Mouse (Mus musculus) midbrain, embryonic 12.5 days (tissue): ENCODE results near the gene Rnf208. TPM values are rescaled to one million over a fixed set of nuclear protein-coding genes. Genes with fewer than 3 reads are reported as not detected.
A peak's percentile ranks its signal among the peaks of the same experiment; 100 is the strongest.

Source experiments
- ATAC-seq: fragments of 200-750 bp; cut with Nextera tagmentation; 2 replicates; pipeline ENCODE4 v1.8.0; 2017; ENCODE audit warnings: low read depth, moderate TSS enrichment, moderate library complexity; ENCODE audit not compliant: low FRiP score
- H3K27ac ChIP-seq: fragments of 300-500 bp; sonication (generic); replicated peaks from 2 replicates; pipeline ENCODE4 v1.5.1; 2016; ENCODE audit warnings: mild to moderate bottlenecking
- H3K27me3 ChIP-seq: fragments of 300-500 bp; sonication (generic); 2 replicates; pipeline ENCODE4 v1.6.1; 2016; ENCODE audit warnings: mild to moderate bottlenecking
- H3K36me3 ChIP-seq: fragments of 300-500 bp; sonication (generic); 2 replicates; pipeline ENCODE4 v1.6.1; 2016
- H3K4me1 ChIP-seq: fragments of 300-500 bp; sonication (generic); 2 replicates; pipeline ENCODE4 v1.6.1; 2016
- H3K4me2 ChIP-seq: fragments of 300-500 bp; sonication (generic); replicated peaks from 2 replicates; pipeline ENCODE4 v1.6.1; 2016; ENCODE audit warnings: mild to moderate bottlenecking, moderate library complexity
- H3K4me3 ChIP-seq: fragments of 300-500 bp; sonication (generic); 2 replicates; pipeline ENCODE4 v1.5.1; 2016; ENCODE audit warnings: mild to moderate bottlenecking
- H3K9ac ChIP-seq: fragments of 300-500 bp; sonication (generic); replicated peaks from 2 replicates; pipeline ENCODE4 v1.6.1; 2016; ENCODE audit warnings: mild to moderate bottlenecking, moderate library complexity
- H3K9me3 ChIP-seq: fragments of 300-500 bp; sonication (generic); 2 replicates; pipeline ENCODE4 v1.6.1; 2016; ENCODE audit warnings: mild to moderate bottlenecking
- WGBS: fragments of 180-500 bp; shearing (Covaris S2); methylation state at CpG from one replicate; pipeline ENCODE4 v1.1.7; 2016; 5-methylcytosine and 5-hydroxymethylcytosine counted together
- polyA plus RNA-seq: library from polyadenylated mRNA; unstranded; fragments of >200 nt; fragmentation: Nextera tagmentation; extraction: Ambion mirVana; gene quantifications from 2 replicates; pipeline ENCODE4 v1.2.1, GENCODE M21; 2016

Rnf208 gene
- 31.9 and 35.3 TPM in 2 replicates for polyA plus RNA-seq

- Histone ChIP-seq H3K4me3 (peak within 1 kb of the TSS; percentile 68), H3K36me3 (peaks cover 21% of the 10 kb centered on the region; the same call in 1 of the 2 replicates), H3K4me2 (peak within 1 kb of the TSS; percentile 94), H3K9ac (peak within 1 kb of the TSS; percentile 83), H3K27ac (peak within 1 kb of the TSS; percentile 42; the same call in 1 of the 2 replicates), H3K27me3 (peaks cover 37% of the 10 kb centered on the region), H3K9me3 (no peaks in the 10 kb centered on the region), H3K4me1 (peaks cover 30% of the 10 kb centered on the region)
- ATAC-seq = peak; percentile 51; the same call in 1 of the 2 replicates
- 0% methylated on average over 23 of the region's 59 CpGs for WGBS
Observed at GRCm38 (mm10) chr2:25242101-25242506, at the start of gene Rnf208, which contains the start of gene Cysrt1. Gene Rnf208 (plus strand): TSS chr2:25242255. Gene Cysrt1 (minus strand): TSS chr2:25242452.

GRCm38 (mm10) chr2:25193330-25193770, 48.7 kb upstream of the Rnf208 start:
- no peak overlapping the region for H3K9ac ChIP-seq
- H3K27ac ChIP-seq = 0 out of 2 replicates have a peak overlapping the region, but pooled peaks have one; percentile 2
- H3K4me3 ChIP-seq = no peak overlapping the region
- peak; percentile 80 for ATAC-seq
- H3K4me1 ChIP-seq = peaks cover 12% of the 10 kb centered on the region
- no peaks in the 10 kb centered on the region for H3K9me3 ChIP-seq
- no peaks in the 10 kb centered on the region for H3K36me3 ChIP-seq
- 0 out of 2 replicates have a peak overlapping the region, but pooled peaks have one; percentile 11 for H3K4me2 ChIP-seq
- peaks cover 44% of the 10 kb centered on the region for H3K27me3 ChIP-seq
- 3% methylated on average over 6 of the region's 6 CpGs for WGBS

GRCm38 (mm10) chr2:25194006-25194405, 48.0 kb upstream of the Rnf208 start:
- H3K27ac ChIP-seq = no peak overlapping the region
- no peak overlapping the region for H3K9ac ChIP-seq
- peaks cover 44% of the 10 kb centered on the region for H3K27me3 ChIP-seq
- H3K9me3 ChIP-seq = no peaks in the 10 kb centered on the region
- no peak overlapping the region for H3K4me3 ChIP-seq
- H3K4me1 ChIP-seq = peaks cover 12% of the 10 kb centered on the region
- WGBS = 78% methylated on average over 5 of the region's 5 CpGs
- ATAC-seq = no peak
- H3K4me2 ChIP-seq = no peak overlapping the region
- no peaks in the 10 kb centered on the region for H3K36me3 ChIP-seq

GRCm38 (mm10) chr2:25194486-25195171, 47.4 kb upstream of the Rnf208 start:
- Histone ChIP-seq H3K4me1 (peaks cover 12% of the 10 kb centered on the region), H3K27ac (no peak overlapping the region), H3K4me2 (no peak overlapping the region), H3K9me3 (no peaks in the 10 kb centered on the region), H3K36me3 (peaks cover 2% of the 10 kb centered on the region), H3K27me3 (peaks cover 44% of the 10 kb centered on the region), H3K9ac (no peak overlapping the region), H3K4me3 (no peak overlapping the region)
- ATAC-seq = no peak
- 89% methylated on average over 17 of the region's 17 CpGs for WGBS

GRCm38 (mm10) chr2:25195211-25196156, 46.6 kb upstream of the Rnf208 start:
- H3K9ac ChIP-seq = no peak overlapping the region
- H3K4me2 ChIP-seq = peak overlapping the region; percentile 21; the same call in 1 of the 2 replicates
- 0 out of 2 replicates have a peak overlapping the region, but pooled peaks have one; percentile 3 for H3K4me3 ChIP-seq
- H3K36me3 ChIP-seq = peaks cover 11% of the 10 kb centered on the region
- H3K9me3 ChIP-seq = no peaks in the 10 kb centered on the region
- H3K27ac ChIP-seq = no peak overlapping the region
- WGBS = 21% methylated on average over 55 of the region's 55 CpGs
- no peak for ATAC-seq
- H3K4me1 ChIP-seq = peaks cover 12% of the 10 kb centered on the region
- peaks cover 44% of the 10 kb centered on the region for H3K27me3 ChIP-seq

GRCm38 (mm10) chr2:25196172-25196954, 45.7 kb upstream of the Rnf208 start, which contains the start of gene Tor4a:
Gene Tor4a (minus strand): TSS chr2:25196886.
- Histone ChIP-seq H3K27ac (no peak within 1 kb of the TSS; the same call in 1 of the 2 replicates), H3K9me3 (no peaks in the 10 kb centered on the region), H3K27me3 (peaks cover 44% of the 10 kb centered on the region), H3K9ac (no peak within 1 kb of the TSS), H3K4me3 (0 out of 2 replicates have a peak within 1 kb of the TSS, but pooled peaks have one; percentile 3), H3K4me2 (peak within 1 kb of the TSS; percentile 21; the same call in 1 of the 2 replicates), H3K4me1 (peaks cover 12% of the 10 kb centered on the region), H3K36me3 (peaks cover 19% of the 10 kb centered on the region)
- 15% methylated on average over 8 of the region's 8 CpGs for WGBS
- no peak for ATAC-seq

- ATAC-seq = no peak
- 14% methylated on average over 2 of the region's 2 CpGs for WGBS
Observed at GRCm38 (mm10) chr2:25197191-25197590, 44.9 kb upstream of the Rnf208 start.

GRCm38 (mm10) chr2:25197946-25198345, 44.1 kb upstream of the Rnf208 start:
- no peak overlapping the region for H3K4me2 ChIP-seq
- H3K36me3 ChIP-seq = peaks cover 35% of the 10 kb centered on the region
- H3K9ac ChIP-seq = no peak overlapping the region
- H3K27ac ChIP-seq = no peak overlapping the region
- H3K4me3 ChIP-seq = no peak overlapping the region
- no peaks in the 10 kb centered on the region for H3K9me3 ChIP-seq
- no peak for ATAC-seq
- peaks cover 44% of the 10 kb centered on the region for H3K27me3 ChIP-seq
- H3K4me1 ChIP-seq = peaks cover 12% of the 10 kb centered on the region

More at GRCm38 (mm10) chr2:25197191-25197590, 44.9 kb upstream of the Rnf208 start:
- Histone ChIP-seq H3K27me3 (peaks cover 44% of the 10 kb centered on the region), H3K9ac (no peak overlapping the region), H3K4me1 (peaks cover 12% of the 10 kb centered on the region), H3K4me2 (no peak overlapping the region), H3K27ac (no peak overlapping the region; the same call in 1 of the 2 replicates), H3K4me3 (no peak overlapping the region), H3K9me3 (no peaks in the 10 kb centered on the region), H3K36me3 (peaks cover 28% of the 10 kb centered on the region)

- no peaks in the 10 kb centered on the region for H3K9me3 ChIP-seq
- H3K27me3 ChIP-seq = peaks cover 22% of the 10 kb centered on the region
- H3K4me3 ChIP-seq = no peak overlapping the region
- peaks cover 62% of the 10 kb centered on the region for H3K36me3 ChIP-seq
- H3K4me1 ChIP-seq = peaks cover 6% of the 10 kb centered on the region; the same call in 1 of the 2 replicates
- no peak for ATAC-seq
- H3K27ac ChIP-seq = no peak overlapping the region
- no peak overlapping the region for H3K4me2 ChIP-seq
- H3K9ac ChIP-seq = no peak overlapping the region
- WGBS = 94% methylated on average over 2 of the region's 2 CpGs
Observed at GRCm38 (mm10) chr2:25200631-25201030, 41.4 kb upstream of the Rnf208 start.

- Histone ChIP-seq H3K27me3 (no peaks in the 10 kb centered on the region), H3K9ac (no peak overlapping the region), H3K4me1 (no peaks in the 10 kb centered on the region; the same call in 1 of the 2 replicates), H3K4me3 (no peak overlapping the region), H3K9me3 (no peaks in the 10 kb centered on the region), H3K27ac (no peak overlapping the region), H3K4me2 (no peak overlapping the region), H3K36me3 (peaks cover 90% of the 10 kb centered on the region)
- ATAC-seq = no peak; the same call in 1 of the 2 replicates
- WGBS = 66% methylated on average over 4 of the region's 4 CpGs
Observed at GRCm38 (mm10) chr2:25203631-25204214, 38.3 kb upstream of the Rnf208 start.

GRCm38 (mm10) chr2:25207593-25207992, 34.5 kb upstream of the Rnf208 start:
- peaks cover 58% of the 10 kb centered on the region for H3K36me3 ChIP-seq
- H3K4me2 ChIP-seq = no peak overlapping the region
- ATAC-seq = no peak
- peaks cover 22% of the 10 kb centered on the region for H3K4me1 ChIP-seq
- H3K9ac ChIP-seq = no peak overlapping the region
- H3K4me3 ChIP-seq = no peak overlapping the region
- 88% methylated on average over 1 of the region's 1 CpGs for WGBS
- no peak overlapping the region for H3K27ac ChIP-seq
- no peaks in the 10 kb centered on the region for H3K27me3 ChIP-seq
- H3K9me3 ChIP-seq = no peaks in the 10 kb centered on the region
